Mouse (Mus musculus): ENCODE data around the gene Cxcr5.

The Cxcr5 gene

DNA sequence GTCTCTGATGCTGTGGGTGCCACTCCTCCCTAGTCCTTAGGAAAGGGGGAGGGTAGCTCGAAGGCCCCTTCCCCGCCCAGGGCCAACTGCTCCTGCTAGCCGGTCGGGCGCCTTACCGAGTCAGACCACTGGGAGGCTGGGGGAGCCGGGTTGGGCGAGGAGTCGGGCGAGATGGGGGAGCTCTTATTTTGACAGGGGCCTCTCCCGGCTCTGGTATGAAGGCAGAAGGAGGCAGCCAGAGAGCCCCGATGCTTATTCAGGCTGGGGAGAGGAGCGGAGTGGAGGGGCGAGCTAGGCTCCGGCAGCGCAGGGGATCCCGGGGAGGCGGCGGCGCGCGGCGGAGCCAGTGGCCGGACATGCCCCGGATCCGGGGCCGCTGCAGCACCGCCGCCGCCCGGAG, 79.1 kb downstream of the Cxcr5 start, which contains the start of gene Bcl9l:
Bcl9l (plus strand) TSS at position 274 of the 400 bp plus-strand sequence.
- DNase-seq (ENCODE audit: extremely low read depth, low read depth, low spot score), result no peak

DNA sequence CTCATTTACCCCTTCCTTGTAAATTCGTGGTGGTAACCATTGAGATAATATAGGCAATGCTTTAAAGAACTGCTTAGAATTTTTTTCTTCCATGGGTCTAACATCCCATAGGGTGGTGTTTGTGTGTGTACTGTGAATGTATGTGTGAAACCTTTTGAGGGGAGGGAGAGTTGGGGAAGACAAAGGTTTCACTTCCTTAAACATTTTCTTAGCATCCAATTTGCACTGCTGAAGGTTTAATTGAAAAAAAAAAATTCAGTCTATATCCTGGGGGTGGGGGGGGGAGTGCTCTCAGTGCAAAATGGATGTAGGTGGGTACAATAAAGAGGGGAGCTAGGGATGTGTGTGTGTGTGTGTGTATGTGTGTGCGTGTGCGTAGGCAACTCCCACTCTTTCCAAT, 79.6 kb downstream of the Cxcr5 start:
- DNase-seq (ENCODE audit: extremely low read depth, low read depth, low spot score), result no peak

DNA sequence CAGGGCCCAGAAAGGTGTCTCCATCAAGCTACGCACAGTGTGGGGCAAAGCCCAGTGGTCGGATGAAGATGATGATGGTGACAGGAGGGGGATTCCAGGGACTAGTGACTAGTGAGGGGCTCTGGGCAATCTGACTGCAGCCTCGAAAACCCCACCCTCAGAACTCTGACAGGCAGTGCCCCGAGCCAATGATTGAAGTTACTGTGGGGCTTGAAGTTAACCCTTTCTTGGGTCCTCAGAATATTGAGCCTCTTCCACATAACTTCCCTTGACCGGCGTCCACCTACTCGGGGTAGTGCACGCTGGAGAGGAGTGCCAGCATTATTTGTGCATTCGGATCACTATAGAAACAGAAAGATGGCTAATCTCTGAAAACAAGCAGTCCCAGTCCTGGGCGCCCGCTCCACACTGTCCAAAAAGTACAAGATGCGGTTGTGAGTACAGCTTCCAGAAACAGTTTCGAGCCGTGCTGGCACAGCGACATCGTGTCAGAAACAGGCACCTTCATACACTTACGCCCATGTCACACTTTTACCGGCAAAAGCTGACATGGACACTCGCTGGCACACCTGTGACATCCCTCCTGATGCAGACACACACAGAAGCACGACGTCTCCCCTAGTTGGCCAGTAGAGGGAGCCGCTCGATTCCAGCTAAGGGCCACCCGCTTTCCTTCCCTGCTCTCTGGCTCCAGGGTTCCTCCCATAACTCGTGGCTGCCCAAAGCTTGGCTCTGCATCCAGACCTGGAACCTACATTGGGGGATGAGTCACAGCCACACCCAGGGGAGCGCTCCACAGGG, 81.8 kb downstream of the Cxcr5 start:
- DNase-seq (ENCODE audit: extremely low read depth, low read depth, low spot score), result no peak

DNA sequence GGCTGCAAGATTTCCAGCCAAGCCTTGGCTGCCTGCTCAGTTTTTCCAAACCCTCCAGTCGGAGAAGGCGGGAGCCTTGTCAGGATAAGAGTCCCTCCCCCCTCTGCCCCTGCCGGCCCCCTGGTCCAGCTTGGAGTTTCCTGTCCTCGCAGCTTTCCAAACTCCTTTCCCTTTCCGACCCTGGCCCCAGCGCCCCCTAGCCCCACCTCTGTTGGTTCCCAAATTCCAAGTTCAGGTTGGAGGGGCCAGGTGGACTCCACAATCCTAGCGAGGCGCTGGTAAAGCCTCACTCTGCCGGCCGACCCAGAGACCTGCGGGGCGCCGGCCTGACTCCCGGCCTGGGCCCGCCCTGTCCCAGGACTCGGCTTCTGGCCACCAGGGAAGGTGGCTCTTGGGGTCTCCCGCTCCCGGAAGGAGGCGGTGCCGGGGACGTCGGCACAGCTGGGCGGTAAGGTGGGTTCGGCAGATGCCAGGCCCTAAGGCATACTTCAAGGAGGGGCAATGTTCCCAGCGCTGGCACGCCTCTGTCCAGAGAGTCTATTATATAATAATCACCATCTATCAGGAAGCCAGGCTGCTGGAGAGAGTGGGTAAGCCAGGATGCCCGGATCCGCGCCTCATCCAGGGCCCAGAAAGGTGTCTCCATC, 82.6 kb downstream of the Cxcr5 start:
- DNase-seq (ENCODE audit: extremely low read depth, low read depth, low spot score), result no peak

DNA sequence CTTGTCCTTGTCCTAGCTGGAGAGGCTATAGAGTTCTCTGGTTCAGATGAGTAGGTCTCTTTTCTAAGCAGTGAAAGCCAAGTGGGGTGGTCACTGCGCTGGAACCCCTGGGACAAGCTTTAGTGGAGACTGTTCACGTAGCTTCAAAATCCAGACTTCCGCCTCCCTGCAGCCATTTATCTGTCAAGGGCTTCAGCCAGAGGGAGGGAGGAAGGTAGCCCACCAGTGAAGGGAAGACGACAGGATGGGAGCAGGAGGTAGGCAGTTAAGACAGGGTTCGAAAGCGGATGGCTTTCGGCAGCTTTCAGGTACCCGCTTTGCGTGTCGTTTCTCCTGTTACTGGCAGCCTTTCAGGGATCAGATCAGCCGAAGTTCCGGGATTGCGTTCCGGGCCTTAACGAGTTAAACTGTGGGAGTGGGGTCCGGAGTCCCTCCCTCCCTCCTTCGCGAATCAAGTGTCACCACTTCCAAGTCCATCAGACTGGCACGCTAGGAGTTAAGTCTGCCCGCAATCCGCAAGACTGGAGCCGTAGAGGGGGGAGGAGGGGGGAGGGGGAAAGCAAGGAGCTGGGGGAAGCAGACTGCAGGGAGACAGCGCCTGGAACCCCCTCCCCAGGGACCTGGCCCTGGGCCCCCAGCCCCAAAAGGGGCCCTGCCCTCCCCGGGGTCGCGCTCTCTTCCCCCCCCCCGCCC, 83.3 kb downstream of the Cxcr5 start:
- no peak for DNase-seq (ENCODE audit: extremely low read depth, low read depth, low spot score)

DNA sequence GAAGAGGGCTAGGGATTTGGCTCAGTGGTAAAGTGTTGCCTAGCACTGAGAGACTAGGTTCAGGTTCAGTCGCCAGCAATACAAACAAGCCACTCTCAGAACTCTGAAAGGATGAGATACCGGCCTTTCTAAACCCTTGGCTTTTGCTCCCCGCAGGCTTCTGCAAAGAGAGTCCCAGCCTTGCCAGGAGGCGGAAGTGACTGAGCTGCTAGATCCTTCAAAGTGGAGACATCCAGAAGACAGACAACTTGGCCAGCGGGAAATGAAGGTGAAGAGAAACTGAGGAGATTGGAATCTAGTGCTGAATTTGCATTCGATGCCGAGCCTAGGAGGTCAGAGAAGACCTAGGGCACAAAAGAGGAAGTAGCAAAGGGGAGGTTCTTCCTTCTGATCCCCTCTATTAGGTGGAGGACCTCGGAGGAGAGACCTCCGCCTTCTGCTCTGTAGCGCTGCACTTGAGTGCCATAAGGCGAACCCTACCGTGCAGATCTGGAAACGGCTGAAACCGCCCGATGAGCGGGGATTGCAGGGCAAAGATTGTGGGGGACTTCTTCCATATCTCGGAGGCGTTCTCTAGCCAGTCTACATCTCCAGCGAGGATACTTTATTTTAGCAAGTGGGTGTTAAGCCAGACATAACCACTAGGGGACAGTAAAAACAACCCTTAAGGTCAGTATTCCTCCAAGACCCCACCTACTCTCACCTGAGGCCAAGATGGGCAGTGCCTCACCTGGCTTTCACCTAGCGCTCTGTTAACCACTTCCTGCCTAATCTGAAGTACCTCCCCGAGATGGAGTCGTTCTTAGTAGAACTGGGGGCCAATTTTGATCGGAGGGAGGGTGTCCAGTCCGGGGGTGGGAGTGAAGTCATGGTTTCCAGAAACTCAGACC, 84.1 kb downstream of the Cxcr5 start:
- no peak for DNase-seq (ENCODE audit: extremely low read depth, low read depth, low spot score)

DNA sequence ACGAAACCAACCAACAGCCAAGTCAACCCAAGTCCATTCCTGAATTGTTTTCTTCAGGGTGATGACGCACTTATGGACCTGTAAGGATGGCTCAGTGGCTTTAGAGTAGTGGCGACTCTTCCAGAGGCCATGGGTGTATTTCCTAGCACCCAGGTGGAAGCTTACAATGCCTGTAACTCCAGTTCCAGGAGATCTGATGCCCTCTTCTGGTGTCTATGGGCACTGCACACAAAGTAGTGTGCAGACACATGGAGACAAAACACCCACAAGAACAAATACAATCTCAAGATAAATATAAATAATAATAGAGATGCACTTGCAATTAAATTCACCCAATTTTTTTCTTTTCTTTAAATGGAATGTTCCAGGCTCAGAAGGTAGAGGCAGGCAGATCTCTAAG, 85.7 kb downstream of the Cxcr5 start:
- DNase-seq (ENCODE audit: extremely low read depth, low read depth, low spot score), result no peak

DNA sequence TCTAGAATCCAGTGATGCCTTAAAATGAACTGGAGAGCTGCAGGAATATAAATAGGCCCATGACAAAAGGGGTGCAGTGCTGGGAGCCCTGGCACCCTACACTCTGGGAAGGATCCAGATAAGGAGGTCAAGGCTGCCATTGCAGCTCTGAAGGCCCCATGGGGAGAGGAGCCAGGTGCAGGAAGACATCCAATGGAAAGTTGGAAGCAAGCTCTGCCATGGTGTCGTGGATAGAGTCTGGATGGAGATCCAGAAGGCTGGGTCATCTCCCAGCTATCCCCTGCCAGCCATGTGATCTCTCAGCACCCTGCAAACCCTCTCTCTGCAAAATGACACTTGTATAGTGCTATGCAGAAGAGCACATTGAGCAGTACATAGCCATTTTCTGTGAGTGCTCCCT, 87.3 kb downstream of the Cxcr5 start:
- no peak for DNase-seq (ENCODE audit: extremely low read depth, low read depth, low spot score)

DNA sequence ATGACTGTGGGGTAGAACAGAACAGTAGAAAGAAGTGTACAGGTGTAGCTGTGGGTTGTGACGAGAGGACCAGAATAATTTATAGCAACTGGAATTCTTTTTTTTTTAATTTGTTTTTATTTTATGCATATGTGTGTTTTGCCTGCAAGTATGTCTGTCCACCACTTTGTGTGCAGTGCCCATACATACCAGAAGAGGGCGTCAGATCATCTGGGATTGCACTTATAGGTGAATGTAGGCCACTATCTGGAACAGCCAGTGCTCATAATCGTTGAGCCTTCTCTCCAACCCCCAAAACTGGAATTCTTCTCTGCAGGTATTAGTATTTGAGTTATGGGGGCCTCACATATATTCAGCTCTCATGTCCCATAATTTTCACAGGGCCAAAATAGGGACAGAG, 88.5 kb downstream of the Cxcr5 start:
- DNase-seq (ENCODE audit: extremely low read depth, low read depth, low spot score), result no peak

DNA sequence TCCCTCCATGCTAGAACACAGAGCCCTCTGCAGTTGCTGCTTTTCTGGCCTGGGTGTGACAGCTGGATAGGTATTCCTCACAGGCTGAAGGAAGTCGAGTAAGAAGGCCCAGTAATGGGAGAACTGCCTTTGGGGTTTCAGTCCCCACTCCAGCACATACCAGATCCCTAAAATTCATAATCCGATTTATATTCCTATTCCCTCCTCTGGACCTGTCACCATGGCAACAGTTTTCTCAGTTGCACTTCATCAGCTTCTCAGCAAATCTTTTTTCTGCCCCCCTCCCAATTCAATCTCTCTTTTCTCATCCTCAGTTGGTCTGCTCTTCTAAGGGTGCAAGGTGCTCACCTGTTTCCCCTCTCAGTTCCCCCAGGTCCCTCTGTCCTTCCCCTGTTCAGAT, 92.9 kb downstream of the Cxcr5 start:
- no peak for DNase-seq (ENCODE audit: extremely low read depth, low read depth, low spot score)

DNA sequence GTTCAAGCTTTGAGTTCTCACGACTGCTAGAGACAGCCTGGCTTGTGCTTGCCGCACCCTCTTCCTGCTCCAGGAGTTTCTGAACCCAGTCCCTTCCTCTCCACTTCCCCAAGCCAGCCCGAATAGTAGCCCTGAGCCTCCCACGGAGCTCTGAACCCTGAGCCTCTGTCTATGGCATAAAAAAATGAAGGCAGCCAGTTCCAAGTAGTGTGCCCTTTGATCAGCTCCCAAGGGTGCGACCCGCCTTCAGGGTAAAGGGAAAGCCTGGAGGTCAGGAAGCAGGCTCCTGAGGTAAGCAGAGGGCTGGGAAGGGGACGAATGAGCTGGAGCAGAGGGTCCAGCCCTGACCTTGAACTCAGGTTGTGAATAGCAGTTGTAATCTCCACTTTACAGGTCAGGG, 93.5 kb downstream of the Cxcr5 start:
- DNase-seq (ENCODE audit: extremely low read depth, low read depth, low spot score), result no peak

DNA sequence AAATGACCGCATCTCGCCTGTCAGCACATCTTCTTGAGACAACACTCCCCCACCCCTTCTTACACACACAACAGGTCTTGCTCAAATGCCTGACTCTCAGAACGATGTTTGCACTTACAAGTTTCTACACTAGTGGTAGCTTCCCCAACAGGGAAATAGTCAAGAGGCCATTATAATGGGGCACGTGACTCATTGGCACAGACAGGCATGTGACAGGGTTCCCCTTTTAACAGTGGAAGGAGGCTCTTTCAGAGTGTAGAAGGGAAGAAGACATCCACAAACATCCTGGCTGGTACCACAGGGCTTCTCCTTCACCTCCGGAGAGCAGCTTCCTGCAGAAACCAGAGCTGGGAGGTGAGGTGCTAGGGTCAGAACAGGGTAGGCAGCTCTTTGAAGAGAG, 99.7 kb downstream of the Cxcr5 start:
- no peak for DNase-seq (ENCODE audit: extremely low read depth, low read depth, low spot score)
